ENCODE assay signal across 9 mouse cellular contexts in the genomic region with DNA sequence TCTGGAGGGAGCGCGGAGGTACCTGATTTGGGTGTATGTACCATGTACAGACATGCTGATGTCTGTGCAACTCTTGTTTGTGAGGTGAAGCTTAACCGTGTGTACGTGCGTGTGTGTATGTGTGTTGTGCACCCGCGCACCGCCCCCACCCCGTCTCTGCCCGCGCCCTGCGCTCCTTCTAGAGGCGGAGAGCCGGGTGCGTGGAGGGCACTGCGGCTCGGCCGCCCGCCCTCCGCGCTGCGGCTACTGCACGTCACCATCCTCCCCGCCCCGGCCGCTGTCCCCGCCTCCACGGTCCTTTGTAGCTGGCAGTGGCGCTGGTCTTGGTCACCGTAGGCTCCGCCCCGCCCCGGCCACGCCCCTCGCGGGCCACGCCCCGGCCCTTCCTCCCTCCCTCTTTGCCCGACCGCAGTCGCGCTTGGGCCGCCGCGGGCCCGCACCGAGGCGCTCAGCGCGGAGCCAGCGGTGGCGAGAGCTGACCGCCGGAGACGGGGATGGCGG. TPM values are rescaled to one million over a fixed set of nuclear protein-coding genes. Genes with fewer than 3 reads are reported as not detected.
DNase-seq lines count a peak whose midpoint lies in the region; ATAC-seq and TF ChIP-seq lines count a peak whose summit lies in the region.
"Had no signal": no experiment of that assay in that cellular context is flagged by ENCODE, and none has a peak within 500 bp of the region (broad histone marks: within the 10 kb centered on the region; RNA-seq: fewer than 3 reads in every experiment).

Gene Crmp1 (plus strand): TSS at position 290 of the 501 bp plus-strand sequence.

- no peaks in the 10 kb centered on the region for H3K9me3 ChIP-seq in kidney, embryonic 14.5 days (ENCODE audit: control insufficient read depth, low read length)
- H3K9me3 ChIP-seq in forebrain, embryonic 10.5 days, result no peaks in the 10 kb centered on the region
- H3K9me3 ChIP-seq in intestine, postnatal 0 days (ENCODE audit: control insufficient read depth), result no peaks in the 10 kb centered on the region
- H3K9me3 ChIP-seq in liver, embryonic 14.5 days (ENCODE audit: control insufficient read depth, low read length), result no peaks in the 10 kb centered on the region

- peaks cover 58% of the 10 kb centered on the region for H3K27me3 ChIP-seq in kidney, embryonic 14.5 days (ENCODE audit: control insufficient read depth, insufficient read depth, low read length)
- H3K27me3 ChIP-seq in forebrain, embryonic 10.5 days (ENCODE audit: poor library complexity, severe bottlenecking), result peaks cover 81% of the 10 kb centered on the region
- H3K27me3 ChIP-seq in intestine, postnatal 0 days (replicated peaks; ENCODE audit: control insufficient read depth, insufficient read depth, low read length), result peaks cover 66% of the 10 kb centered on the region
- peaks cover 60% of the 10 kb centered on the region for H3K27me3 ChIP-seq in liver, embryonic 14.5 days (ENCODE audit: control insufficient read depth, insufficient read depth, low read length)

- peaks cover 12% of the 10 kb centered on the region; the same call in 1 of the 2 replicates for H3K4me1 ChIP-seq in kidney, embryonic 14.5 days (ENCODE audit: control insufficient read depth, insufficient read depth, low read length)
- peaks cover 53% of the 10 kb centered on the region for H3K4me1 ChIP-seq in forebrain, embryonic 10.5 days
- 0 out of 2 replicates have a peak, but pooled peaks cover 3% of the 10 kb centered on the region for H3K4me1 ChIP-seq in intestine, postnatal 0 days (replicated peaks; ENCODE audit: control insufficient read depth, insufficient read depth, low read length)
- no peaks in the 10 kb centered on the region for H3K4me1 ChIP-seq in liver, embryonic 14.5 days (replicated peaks; ENCODE audit: control insufficient read depth in 2 of 2, insufficient read depth in 2 of 2, low read length in 1 of 2)

- ATAC-seq in kidney, embryonic 14.5 days (ENCODE audit: low FRiP score, low TSS enrichment), result peak; percentile 70
- ATAC-seq in intestine, postnatal 0 days, result peak; percentile 61
- no peak for ATAC-seq in liver, embryonic 14.5 days (ENCODE audit: insufficient read depth)

- no peak for TF ChIP-seq EP300 in liver, embryonic 14.5 days (IDR thresholded peaks at IDR 0.05; ENCODE audit: low read depth)

- TF ChIP-seq POLR2A in brain, embryonic 14.5 days (IDR thresholded peaks at IDR 0.05; ENCODE audit: borderline replicate concordance, extremely low read depth, insufficient read depth, insufficient read length, poor library complexity, severe bottlenecking), result peak; percentile 71

- no peak within 1 kb of the TSS for H3K27ac ChIP-seq in kidney, embryonic 14.5 days (ENCODE audit: low read depth, low read length)
- H3K27ac ChIP-seq in forebrain, embryonic 10.5 days, result peak within 1 kb of the TSS; percentile 35
- H3K27ac ChIP-seq in intestine, postnatal 0 days (ENCODE audit: low read depth, low read length), result no peak within 1 kb of the TSS
- H3K27ac ChIP-seq in liver, embryonic 14.5 days, result no peak within 1 kb of the TSS

- no peak for TF ChIP-seq CTCF in brain, embryonic 14.5 days (IDR thresholded peaks at IDR 0.05; ENCODE audit: borderline replicate concordance, extremely low read depth, insufficient read depth, insufficient read length)
- no peak for TF ChIP-seq CTCF in intestine, postnatal 0 days (IDR thresholded peaks at IDR 0.05; ENCODE audit: low read depth)
- TF ChIP-seq CTCF in liver, embryonic 14.5 days (IDR thresholded peaks at IDR 0.05; ENCODE audit: low read depth), result no peak

- H3K9ac ChIP-seq in kidney, embryonic 14.5 days (ENCODE audit: low read depth, low read length), result no peak within 1 kb of the TSS
- no peak within 1 kb of the TSS for H3K9ac ChIP-seq in intestine, postnatal 0 days (ENCODE audit: low read depth, low read length)
- H3K9ac ChIP-seq in liver, embryonic 14.5 days (replicated peaks), result no peak within 1 kb of the TSS

- no peaks in the 10 kb centered on the region for H3K36me3 ChIP-seq in kidney, embryonic 14.5 days (ENCODE audit: control insufficient read depth, insufficient read depth, low read length)
- no peaks in the 10 kb centered on the region for H3K36me3 ChIP-seq in forebrain, embryonic 10.5 days (replicated peaks)
- H3K36me3 ChIP-seq in intestine, postnatal 0 days (ENCODE audit: control insufficient read depth, insufficient read depth), result no peaks in the 10 kb centered on the region
- no peaks in the 10 kb centered on the region for H3K36me3 ChIP-seq in liver, embryonic 14.5 days (replicated peaks; ENCODE audit: control insufficient read depth, insufficient read depth, low read depth)

- peak within 1 kb of the TSS; percentile 41 for H3K4me3 ChIP-seq in kidney, embryonic 14.5 days (ENCODE audit: low read length)
- peak within 1 kb of the TSS; percentile 59 for H3K4me3 ChIP-seq in forebrain, embryonic 10.5 days
- peak within 1 kb of the TSS; percentile 33 for H3K4me3 ChIP-seq in intestine, postnatal 0 days (ENCODE audit: low read depth, low read length)
- 0 out of 4 replicates have a peak within 1 kb of the TSS, but pooled peaks of 1 of the 2 experiments have one; percentile 6 for H3K4me3 ChIP-seq in liver, embryonic 14.5 days (ENCODE audit: insufficient read depth in 1 of 2, low read depth in 2 of 2, low read length in 2 of 2)
- H3K4me3 ChIP-seq: myocyte had no signal

- no peak for DNase-seq in kidney, adult 9 months
- DNase-seq in brain, embryonic 14.5 days (ENCODE audit: low read depth), result peak; percentile 96
- peak; percentile 87 for DNase-seq in forebrain, embryonic 10.5 days (ENCODE audit: extremely low spot score, low spot score)
- no peak for DNase-seq in liver, embryonic 14.5 days (ENCODE audit: low read depth in 3 of 3, low spot score in 3 of 3)
- DNase-seq in right cerebral cortex, postnatal 25 days, result peak; percentile 88
- DNase-seq in B cell, adult 2 months, result no peak

- WGBS in kidney, embryonic 14.5 days, result 2% methylated on average over 44 of the region's 56 CpGs
- 2% methylated on average over 46 of the region's 56 CpGs for WGBS in forebrain, embryonic 10.5 days
- 1% methylated on average over 45 of the region's 56 CpGs for WGBS in intestine, postnatal 0 days
- 2% methylated on average over 53 of the region's 56 CpGs for WGBS in liver, embryonic 14.5 days (ENCODE audit: insufficient replicate concordance)

- peak within 1 kb of the TSS; percentile 70 for H3K4me2 ChIP-seq in kidney, embryonic 14.5 days (replicated peaks; ENCODE audit: low read depth, low read length)
- H3K4me2 ChIP-seq in intestine, postnatal 0 days (replicated peaks; ENCODE audit: low read depth), result peak within 1 kb of the TSS; percentile 61
- peak within 1 kb of the TSS; percentile 28 for H3K4me2 ChIP-seq in liver, embryonic 14.5 days (ENCODE audit: low read depth)

RNA-seq across cellular contexts. Expression of gene Crmp1, which starts in this region (rescaled TPM):
- polyA plus RNA-seq in kidney, embryonic 14.5 days (2014; fragmentation: Nextera tagmentation; extraction: Ambion mirVana), result 9.7 and 12.0 TPM in 2 replicates
- polyA plus RNA-seq in brain, embryonic 14.5 days (2012; rRNA removed), result 866 and 1,134 TPM in 2 replicates
- polyA plus RNA-seq in forebrain, embryonic 10.5 days (2016; fragmentation: Nextera tagmentation; extraction: Ambion mirVana), result 96.5 and 106 TPM in 2 replicates
- 8.9 and 11.4 TPM in 2 replicates for polyA plus RNA-seq in intestine, postnatal 0 days (2015; fragmentation: Nextera tagmentation; extraction: Ambion mirVana)
- polyA plus RNA-seq in liver, embryonic 14.5 days (2012; rRNA removed), result 0.49 and 1.3 TPM in 2 replicates
- 0.18 and 0.34 TPM in 2 replicates for polyA plus RNA-seq in liver, embryonic 14.5 days (2014; fragmentation: Nextera tagmentation; extraction: Ambion mirVana)

Comparison
In these comparisons a context has a peak if more than half of its experiments do, and no peak if none do; other contexts are left out.
1. DNase-seq: peak in brain, embryonic 14.5 days (single experiment), forebrain, embryonic 10.5 days (single experiment) and right cerebral cortex, postnatal 25 days (single experiment); none in kidney, adult 9 months (single experiment), liver, embryonic 14.5 days (0 of 3) and B cell, adult 2 months (0 of 2).
2. Peak in every context shown above with its lines, with median percentiles within 50 percentile points of each other: H3K4me2 ChIP-seq.